Mouse (Mus musculus) embryonic facial prominence, embryonic 12.5 days (tissue): ENCODE measurements around the gene Eef1akmt3. TPM values are rescaled to one million over a fixed set of nuclear protein-coding genes. Genes with fewer than 3 reads are reported as not detected.
A peak's percentile ranks its signal among the peaks of the same experiment; 100 is the strongest.

Experiments used
- microRNA counts: library from miRNA; unstranded; fragments of <30 nt; microRNA quantifications from one replicate; lab custom pipeline; 2017
- microRNA-seq: library from miRNA; unstranded; fragments of <30 nt; microRNA quantifications from one replicate; pipeline ENCODE4, GENCODE M21; 2017
- polyA plus RNA-seq: library from polyadenylated mRNA; unstranded; fragments of >200 nt; fragmentation: Nextera tagmentation; extraction: Ambion mirVana; gene quantifications from 2 replicates; pipeline ENCODE4 v1.2.1, GENCODE M21; 2016

Gene Eef1akmt3
- polyA plus RNA-seq, 1 experiment from 2014 or later = 0.45 TPM

MicroRNAs within 50 kb of the gene (microRNA counts, 519-probe panel; counts per million panel counts)
- microRNA mmu-miR-26a (lab: Ali Mortazavi, UCI) = 460 counts per million, percentile 65 among the panel's probes with 10 or more counts
- 460 counts per million, percentile 65 among the panel's probes with 10 or more counts for microRNA mmu-miR-546 (lab: Ali Mortazavi, UCI)

Small RNAs within 50 kb of the gene (microRNA-seq; reads per million reads assigned to microRNA genes)
- 48.6 reads per million, percentile 44 among the genes with 10 or more reads in this experiment for gene Mir26a-2
- gene Mir546 = not detected

Other genes starting within 250 kb of the Eef1akmt3 start
- 21.8 and 23.9 TPM in 2 replicates for gene Atp23, start 140.2 kb downstream of the Eef1akmt3 start, polyA plus RNA-seq
- gene Ctdsp2, start 62.8 kb downstream of the Eef1akmt3 start, polyA plus RNA-seq = 85.1 and 91.0 TPM in 2 replicates
- gene Avil, start 40.8 kb downstream of the Eef1akmt3 start, polyA plus RNA-seq = 3.3 and 3.9 TPM in 2 replicates
- 76.5 and 84.1 TPM in 2 replicates for gene Tsfm, start 10.7 kb downstream of the Eef1akmt3 start, polyA plus RNA-seq
- gene Mettl1, start 99 bp downstream of the Eef1akmt3 start, polyA plus RNA-seq = 51.6 and 53.1 TPM in 2 replicates
- gene Cyp27b1, start 6.7 kb upstream of the Eef1akmt3 start, polyA plus RNA-seq = 0.09 and 0.10 TPM in 2 replicates
- gene March9, start 18.7 kb upstream of the Eef1akmt3 start, polyA plus RNA-seq = 2.2 and 2.4 TPM in 2 replicates
- 2,215 and 2,234 TPM in 2 replicates for gene Cdk4, start 22.0 kb upstream of the Eef1akmt3 start, polyA plus RNA-seq
- gene Tspan31, start 28.8 kb upstream of the Eef1akmt3 start, polyA plus RNA-seq = 167 and 170 TPM in 2 replicates
- gene Agap2, start 33.8 kb upstream of the Eef1akmt3 start, polyA plus RNA-seq = 0.32 and 0.82 TPM in 2 replicates
- 72.9 and 75.7 TPM in 2 replicates for gene Os9, start 79.6 kb upstream of the Eef1akmt3 start, polyA plus RNA-seq
- 4.6 and 6.2 TPM in 2 replicates for gene B4galnt1, start 123.7 kb upstream of the Eef1akmt3 start, polyA plus RNA-seq
- 1.9 and 3.0 TPM in 2 replicates for gene Slc26a10, start 139.1 kb upstream of the Eef1akmt3 start, polyA plus RNA-seq
- 85.0 and 96.5 TPM in 2 replicates for gene Arhgef25, start 148.6 kb upstream of the Eef1akmt3 start, polyA plus RNA-seq
- 172 and 173 TPM in 2 replicates for gene Dtx3, start 154.2 kb upstream of the Eef1akmt3 start, polyA plus RNA-seq
- gene Pip4k2c, start 170.1 kb upstream of the Eef1akmt3 start, polyA plus RNA-seq = 29.0 and 30.5 TPM in 2 replicates
- 13.5 and 16.8 TPM in 2 replicates for gene Kif5a, start 221.8 kb upstream of the Eef1akmt3 start, polyA plus RNA-seq
- gene Dctn2, start 224.9 kb upstream of the Eef1akmt3 start, polyA plus RNA-seq = 199 and 213 TPM in 2 replicates
- 17.2 and 23.3 TPM in 2 replicates for gene Mbd6, start 247.5 kb upstream of the Eef1akmt3 start, polyA plus RNA-seq